Mouse (Mus musculus): ENCODE results near the gene Stx7.

DNA sequence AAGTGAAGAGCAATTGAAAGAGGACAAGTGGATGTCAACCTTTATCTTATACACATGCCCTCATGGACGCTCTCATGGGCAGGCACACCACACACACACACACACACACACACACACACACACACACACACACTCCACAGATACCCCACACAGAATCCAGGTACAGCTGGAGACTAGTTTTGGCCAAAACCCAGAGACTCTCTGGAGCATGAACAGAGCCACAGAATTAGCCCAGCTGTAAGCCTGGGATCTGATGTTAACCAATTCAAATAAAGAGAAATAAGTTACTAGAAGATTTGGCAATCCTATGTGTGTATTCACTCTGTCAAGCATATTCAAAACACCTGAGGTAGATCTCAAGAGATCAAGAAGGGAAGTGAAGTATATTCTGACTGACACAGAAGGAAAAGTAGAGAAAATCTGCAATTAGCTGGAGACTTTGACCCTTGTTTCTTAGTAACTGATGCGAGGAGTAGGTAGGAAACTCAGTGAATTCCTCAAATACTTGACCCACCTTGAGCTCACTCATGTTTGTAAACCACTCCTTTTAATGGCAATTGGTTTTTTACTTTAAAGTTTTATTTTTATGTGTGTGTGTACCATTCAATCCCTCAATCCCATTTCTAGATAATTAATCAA is 10.4 kb upstream of the Stx7 start:
- no peak for TF ChIP-seq CTCF (IDR thresholded peaks at IDR 0.05; ENCODE audit: borderline replicate concordance, control insufficient read depth, extremely low read depth, insufficient read depth, low read length, poor library complexity)
- no peak for TF ChIP-seq POLR2A (IDR thresholded peaks at IDR 0.05; ENCODE audit: control insufficient read depth, extremely low read depth, insufficient read depth, low read length, poor library complexity)
